Mouse (Mus musculus) cerebellum, postnatal 4 days (tissue): ENCODE data around the gene Plxnc1.

Experiments
- DNase-seq, 2 experiments: peaks; one replicate each; pipeline ENCODE4 v3.0.0; 2022; ENCODE audit warnings: low spot score in 2 of 2, mixed read lengths in 1 of 2

The Plxnc1 gene

DNA sequence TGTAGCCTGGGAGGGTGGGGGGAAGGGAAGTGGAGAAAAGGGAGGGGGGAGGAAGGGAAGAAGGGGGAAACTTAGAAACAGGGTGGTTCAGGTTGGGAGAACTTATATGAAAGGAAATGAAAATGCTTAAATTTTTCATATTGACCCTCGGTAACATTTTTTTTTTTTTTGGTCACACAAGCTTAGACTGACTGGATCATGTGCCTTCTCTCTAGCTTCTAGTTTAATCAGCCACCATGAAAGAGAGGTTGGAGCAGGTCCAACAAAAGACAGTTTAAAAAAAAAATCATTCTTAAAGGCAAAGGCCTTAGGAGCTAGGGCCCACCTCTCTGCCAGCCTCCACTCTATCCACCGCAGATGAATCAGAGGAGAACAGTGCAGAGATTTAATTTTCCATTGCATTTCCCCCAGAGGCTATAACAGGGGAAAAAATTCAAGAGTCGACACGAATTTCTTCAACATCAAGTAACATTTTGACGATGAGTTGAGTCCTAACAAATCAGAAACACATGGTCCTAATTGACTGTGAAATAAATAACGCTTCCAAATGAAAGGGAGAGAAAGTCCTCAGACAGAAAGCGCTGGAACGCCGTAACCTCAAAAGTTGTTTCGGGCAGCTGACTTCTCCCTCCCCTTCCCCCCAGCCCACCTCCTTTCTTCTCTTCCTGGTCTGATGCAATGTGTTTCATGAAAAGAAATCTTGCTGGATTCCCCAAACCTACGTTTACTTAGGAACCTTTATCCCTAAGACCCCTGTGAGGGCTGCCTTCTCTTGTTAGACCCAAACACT lies 120.5 kb downstream of the Plxnc1 start:
- DNase-seq: no peak

DNA sequence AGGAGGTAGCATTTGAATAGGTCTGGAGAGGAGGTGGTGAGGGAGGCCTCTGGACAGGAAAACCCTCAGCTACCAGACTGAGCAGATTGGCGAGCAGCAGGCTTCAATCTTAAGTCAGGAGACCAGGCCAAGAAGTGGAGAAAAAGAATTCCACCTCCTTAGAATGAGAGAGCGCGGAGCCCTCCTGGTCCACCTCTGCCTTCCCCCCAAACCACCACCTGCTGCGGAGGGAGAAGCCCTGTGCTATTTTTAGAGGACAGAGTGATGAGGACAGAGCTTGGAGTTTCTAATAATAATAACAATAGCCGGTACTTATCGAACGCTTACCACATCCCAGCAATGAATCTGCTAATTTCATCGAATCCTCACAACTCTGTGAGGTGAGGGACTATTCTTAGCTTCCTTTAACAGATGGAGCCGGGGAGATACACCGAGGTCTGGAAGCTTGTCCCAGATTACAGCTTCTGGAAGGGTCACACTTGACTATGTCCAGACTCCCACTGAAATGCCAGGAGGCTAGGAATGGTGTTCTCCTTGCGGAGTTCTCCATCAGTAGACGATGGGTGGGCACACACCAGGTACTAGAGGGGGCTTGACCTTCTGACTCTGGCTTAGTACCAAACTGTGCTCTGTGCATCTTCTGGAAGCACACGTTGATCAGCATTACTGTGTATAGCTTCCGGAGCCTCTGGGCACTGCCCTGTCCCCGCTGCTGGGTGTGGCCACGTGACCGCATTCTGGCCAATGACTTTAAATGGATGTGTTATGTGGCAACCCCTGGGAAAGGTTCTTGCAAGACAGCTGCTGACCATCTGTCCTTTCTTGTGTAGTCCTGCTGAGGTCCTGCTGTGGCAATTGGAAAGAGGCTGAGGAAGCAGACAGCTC lies 125.6 kb downstream of the Plxnc1 start:
- no peak for DNase-seq

DNA sequence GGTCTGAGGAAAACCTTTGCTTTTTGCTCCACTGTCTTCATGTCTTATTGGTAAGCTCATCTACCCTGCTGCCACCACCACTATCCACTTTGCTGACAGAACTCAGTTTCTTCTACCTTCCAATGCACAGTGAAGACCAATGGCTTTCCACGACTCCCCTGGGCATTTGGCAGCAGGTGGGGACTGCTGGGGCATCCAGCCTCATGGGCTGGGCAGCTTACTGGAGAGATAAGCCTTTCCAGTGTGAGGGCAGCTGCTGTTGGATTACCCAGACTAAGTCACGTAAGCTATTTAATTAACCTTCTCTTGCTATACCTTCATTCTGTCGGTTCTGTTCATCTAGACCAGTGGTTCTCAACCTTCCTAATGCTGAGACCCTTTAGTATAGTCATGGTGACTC lies 126.5 kb downstream of the Plxnc1 start:
- no peak for DNase-seq

DNA sequence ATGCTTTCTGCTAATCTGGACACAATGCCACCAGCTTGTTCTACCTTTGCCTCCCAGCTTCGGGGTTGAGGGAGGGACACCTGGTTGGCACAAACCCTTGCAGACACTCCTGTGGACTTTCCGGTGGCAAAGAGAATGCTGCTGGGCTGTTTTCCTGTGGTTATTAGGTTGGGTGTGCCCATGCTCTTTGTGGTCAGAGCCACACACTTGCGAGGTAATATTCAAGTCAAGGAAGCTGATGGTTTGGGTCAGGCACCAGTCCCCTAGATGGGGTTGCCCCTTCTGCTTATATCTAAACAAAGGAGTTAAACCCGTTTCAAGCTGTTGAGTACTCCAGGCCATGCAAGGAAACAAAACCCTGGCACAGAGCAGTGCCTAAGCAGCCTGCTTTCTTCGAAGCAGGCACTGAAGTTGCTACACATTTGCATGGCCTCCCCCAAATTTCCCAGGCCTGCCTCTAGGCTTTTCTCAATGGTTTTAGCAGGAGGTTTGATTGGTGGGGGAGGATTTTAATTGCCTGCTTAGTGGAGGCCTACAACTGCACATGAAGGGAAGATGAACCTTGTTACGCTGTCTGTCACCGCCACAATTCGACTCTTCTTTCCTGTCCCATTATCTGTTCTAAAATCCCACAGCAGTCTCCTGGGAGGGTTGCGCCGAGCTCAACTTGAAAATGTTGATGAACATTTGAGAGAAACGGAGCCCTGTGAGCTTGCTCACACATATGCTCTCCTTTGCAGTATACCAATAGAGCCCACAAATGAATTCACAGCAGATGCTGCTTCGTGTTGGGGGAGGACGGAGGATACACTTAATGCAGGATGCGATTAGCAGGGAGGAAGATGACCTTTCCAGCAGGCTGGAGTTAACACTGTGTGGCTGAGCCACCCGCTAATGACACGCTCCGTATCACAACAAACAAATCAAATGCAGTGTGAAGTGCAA lies 132.5 kb downstream of the Plxnc1 start:
- no peak for DNase-seq

DNA sequence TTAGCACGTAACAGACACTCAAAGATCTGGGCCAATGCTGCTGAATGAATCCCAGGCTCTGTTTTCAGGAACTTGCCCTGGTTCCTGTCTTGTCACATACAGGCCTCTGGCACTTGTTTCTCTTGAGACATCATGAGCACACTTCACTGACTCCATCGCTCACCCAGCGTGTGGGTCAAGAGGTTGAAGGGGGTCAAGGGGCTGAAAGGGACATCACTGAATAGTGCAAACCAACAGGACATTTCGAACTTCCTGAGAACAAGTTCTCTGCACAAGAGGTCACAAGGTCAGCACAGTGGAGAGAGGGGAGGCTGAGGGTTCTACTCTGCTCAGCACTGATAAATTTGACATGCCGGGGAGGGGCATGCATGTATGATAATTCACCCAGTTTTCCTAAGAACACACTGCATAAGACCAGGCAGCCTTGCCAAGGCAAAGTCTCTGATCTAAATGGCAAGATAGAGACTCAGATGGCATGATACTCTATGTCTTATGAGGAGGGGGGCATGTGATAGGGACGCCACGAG lies 134.6 kb downstream of the Plxnc1 start:
- no peak for DNase-seq

DNA sequence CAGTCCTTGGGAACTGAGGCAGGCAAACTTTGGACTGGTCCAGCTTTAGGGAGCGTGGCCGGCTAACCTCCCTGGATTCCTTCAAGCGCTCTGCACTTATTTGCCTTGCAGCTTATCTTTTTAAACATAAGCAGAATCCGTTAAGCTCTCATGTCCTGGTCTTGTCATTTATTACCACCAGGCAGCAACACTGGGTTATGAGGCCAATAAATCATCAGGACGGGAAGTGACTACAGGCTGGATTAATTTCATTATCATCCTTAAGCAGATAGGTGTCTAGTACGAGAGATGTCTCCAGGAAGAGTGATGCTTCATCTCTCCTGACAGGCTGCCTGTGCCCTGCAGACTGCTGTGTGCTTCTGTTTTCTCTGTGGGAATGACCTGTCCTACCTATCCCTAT lies 136.4 kb downstream of the Plxnc1 start:
- DNase-seq: no peak

DNA sequence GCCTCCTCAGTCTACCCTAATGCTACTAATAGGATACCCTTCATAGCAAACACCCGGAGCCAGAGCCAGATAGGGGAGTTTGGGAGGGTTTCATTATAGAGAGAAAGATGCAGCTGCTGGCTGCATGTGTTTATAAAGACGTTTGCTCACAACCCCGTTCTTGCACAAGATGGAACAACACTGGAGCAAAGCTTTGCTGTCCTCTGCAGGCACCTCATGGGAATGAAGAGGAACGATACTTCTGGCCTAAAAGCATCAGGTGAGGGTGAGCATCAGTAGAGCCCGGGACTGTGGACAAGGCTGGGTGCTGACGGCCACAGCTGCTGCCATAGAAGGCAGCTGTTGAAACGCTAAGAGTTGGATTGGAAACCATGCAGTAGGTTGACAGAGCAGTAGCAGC lies 137.3 kb downstream of the Plxnc1 start:
- no peak for DNase-seq

DNA sequence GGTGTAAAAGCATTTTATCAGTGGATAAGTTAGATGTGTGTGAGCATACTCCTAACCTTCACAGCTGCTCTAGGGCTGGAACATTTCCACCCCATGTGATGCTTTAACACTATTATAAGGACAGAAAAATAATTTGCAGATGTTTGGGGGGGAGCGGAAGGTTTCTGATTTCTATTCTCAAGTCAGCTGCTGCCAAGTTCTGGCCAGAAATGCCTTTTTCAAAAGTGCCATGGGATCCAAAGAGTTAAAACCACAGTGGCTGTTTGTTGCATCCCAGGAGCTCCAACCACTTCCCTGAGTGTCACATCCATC lies 139.8 kb downstream of the Plxnc1 start:
- DNase-seq: no peak

DNA sequence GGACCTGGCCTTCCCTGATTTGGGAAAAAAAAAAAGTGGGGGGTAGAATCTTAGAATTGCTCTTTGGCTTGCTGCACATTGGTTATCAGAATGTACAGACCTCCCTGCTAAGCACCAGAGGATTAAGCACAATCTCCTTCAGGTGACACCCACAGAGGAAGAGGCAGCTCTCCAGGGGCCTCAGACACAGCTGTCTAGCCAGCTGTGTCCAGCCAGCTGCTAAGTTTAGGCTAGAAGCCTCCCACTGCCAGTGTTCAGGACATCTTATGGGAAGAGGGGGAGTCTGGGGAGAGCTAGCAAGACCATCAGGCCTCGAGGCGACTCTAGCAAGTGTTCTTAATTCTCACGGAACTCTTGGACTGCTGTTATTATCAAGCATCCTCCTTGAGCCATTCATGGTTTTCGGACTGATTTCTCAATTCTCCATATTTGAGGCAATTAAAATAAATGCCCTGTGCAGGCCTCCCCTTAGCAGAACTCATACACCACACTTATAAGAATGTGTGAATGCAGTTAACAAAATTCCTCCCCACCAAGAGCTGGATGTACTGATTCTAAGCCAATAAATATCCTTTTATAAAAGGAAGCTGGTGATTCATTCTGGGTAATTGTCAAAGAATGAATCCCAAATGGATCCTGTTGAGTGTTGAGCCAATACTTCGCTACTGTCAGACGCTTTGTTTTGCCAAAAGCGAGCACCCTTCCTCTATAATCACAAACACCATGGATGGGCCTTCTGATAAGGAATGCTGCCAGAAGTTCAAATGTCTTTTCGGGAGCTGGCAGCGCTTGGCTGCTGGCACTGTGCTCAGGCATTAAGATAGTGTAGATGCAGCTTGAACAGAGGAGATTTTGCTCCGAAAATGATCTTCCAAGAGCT lies 140.4 kb downstream of the Plxnc1 start:
- DNase-seq: no peak

DNA sequence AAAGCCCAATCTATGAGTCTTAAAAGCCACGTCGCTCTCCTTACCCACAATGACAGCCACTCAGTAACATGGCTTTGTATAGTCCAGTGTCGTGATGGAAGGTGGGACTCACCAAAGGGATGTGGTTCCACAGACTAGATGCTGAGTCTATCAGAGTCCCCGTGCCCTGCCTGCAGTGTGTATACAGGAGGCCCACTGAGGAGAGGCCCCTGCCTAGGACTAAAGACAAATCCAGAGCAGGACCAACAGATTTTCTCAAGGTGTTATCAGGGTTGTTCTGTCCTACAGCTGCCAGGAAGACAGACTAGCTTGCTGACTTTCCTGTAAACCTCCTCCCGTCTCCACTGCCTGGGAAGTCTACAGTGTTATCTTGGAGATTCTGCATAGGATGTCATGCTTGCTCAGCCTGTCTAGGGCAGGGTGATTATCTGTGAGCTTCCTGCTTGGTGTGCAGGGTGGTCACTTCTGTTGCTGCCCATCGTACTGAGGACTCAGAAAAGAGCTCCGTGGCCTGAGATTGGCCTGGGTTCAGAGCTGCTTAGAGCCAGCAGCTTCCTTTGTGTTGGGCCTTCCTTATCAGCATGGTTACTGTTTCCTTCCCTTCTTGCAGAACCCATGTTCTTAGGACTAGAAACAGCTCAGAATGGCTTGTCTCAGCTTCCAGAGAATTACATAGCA lies 143.8 kb downstream of the Plxnc1 start:
- DNase-seq: no peak

DNA sequence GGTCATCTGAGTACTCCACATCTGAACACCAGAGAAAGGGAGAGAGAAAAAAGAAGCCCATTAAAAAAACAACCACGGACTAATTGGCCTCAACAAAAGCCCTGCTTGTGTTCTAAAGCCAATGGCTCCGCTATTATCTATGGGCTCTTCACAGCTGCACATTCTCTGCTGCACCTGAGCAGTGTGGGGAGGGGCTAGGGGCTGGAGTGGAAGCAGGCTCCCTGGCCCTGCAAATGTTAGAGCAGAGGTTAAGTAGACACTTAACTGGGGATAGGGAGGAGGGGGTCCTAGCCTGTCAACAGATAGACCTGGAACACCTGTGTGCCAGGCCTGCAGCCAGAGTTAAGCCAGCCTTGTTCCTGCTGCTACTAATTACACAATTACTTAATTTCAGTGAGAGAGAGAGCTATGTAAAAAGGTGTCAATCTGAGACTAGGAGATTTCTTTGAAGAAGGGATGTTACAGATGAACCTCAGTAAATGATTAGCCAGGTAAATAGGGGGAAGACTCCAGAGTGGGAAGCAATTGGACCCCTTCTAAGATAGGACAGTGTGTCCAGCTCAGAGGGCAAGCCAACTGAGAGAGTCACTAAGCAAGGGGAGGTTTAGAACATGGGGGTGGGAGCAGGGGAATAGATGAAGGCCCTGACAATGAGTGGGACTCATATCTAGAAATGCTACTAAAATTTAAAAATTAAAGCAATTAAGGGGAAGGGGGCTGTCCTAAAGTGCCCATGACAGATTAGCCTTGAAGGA lies 145.0 kb downstream of the Plxnc1 start:
- no peak for DNase-seq

DNA sequence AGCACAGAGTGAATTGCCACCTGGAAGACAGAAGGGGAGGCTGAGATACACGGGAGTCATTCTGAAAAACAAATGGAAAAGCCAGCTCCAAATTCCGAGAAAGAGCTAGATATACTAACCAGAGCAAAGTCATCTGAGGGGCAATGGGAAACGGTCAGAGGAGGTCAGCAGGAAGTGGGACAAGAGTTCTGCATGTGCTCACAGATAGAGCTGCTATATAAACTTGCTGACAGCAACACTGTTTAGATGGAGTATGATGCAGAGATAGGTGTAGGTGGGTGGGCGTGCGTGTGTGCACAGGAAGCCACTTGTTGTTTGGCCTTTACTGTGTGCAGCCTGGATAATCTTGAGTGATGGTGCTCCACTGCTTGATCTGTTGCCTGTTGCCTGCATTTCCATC lies 146.5 kb downstream of the Plxnc1 start:
- DNase-seq: no peak

DNA sequence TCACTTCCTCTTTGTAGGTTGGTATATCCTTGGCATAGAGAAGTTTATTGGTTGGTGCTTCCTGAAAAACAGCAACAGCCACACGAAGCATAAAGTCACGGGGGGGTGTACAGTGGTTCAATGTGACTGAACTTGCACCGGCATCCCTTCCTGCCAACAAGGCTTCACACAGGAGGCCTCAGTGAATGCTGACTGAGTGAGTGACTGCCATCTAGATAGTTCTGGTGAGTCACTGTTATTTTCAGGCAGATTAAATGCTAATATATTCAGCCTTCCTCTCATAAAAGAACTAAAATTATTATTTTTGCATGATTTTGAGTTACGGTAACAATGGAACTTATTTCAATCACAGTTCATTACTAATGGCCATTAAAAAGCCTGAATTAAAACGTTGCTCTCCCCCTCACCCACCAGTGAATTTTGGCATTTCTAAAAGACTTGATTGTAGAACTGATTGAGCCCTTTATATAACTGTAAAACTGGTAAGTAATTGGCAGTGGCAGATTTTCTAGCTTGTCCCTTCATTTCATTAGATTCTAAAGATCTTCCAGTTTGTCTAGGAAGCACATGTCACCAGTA lies 149.9 kb downstream of the Plxnc1 start:
- no peak for DNase-seq

DNA sequence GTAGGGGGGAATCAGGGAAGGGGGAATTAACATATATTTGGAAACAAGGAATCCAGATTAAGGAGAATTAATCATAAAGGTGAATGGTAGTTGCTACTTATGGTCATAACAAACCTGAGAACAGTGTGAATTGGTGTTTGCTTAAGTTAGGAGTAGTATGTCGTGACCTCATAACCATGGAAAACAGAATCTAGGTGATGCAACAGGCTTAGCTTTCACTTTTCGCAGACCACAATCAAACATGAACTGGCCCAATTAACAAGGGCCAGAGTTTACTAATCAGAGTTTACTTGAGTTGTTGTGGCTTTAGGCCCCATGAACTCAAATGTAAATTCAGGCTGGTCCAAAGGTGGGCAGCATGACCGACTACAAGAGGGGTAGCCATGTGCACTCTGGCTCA lies 150.7 kb downstream of the Plxnc1 start:
- DNase-seq: no peak

DNA sequence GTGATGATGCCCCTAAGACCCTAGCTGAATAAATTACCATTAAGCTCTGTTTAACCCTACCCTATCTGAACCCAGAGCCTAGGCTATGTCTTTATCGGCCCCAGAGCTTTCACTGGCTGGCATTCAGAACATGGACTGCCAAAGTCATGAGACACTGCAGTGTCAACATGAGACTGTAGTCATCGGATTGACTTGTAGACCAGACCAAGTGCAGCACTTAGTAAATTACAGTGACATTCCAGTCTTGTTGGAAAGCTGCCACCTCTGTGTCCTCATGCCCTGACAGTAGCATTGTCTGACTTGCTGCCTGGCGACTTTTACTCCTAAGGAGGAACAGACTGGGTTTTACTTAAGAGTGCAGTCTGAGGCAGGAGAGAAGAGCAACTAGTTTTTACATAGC lies 155.4 kb downstream of the Plxnc1 start:
- no peak for DNase-seq

DNA sequence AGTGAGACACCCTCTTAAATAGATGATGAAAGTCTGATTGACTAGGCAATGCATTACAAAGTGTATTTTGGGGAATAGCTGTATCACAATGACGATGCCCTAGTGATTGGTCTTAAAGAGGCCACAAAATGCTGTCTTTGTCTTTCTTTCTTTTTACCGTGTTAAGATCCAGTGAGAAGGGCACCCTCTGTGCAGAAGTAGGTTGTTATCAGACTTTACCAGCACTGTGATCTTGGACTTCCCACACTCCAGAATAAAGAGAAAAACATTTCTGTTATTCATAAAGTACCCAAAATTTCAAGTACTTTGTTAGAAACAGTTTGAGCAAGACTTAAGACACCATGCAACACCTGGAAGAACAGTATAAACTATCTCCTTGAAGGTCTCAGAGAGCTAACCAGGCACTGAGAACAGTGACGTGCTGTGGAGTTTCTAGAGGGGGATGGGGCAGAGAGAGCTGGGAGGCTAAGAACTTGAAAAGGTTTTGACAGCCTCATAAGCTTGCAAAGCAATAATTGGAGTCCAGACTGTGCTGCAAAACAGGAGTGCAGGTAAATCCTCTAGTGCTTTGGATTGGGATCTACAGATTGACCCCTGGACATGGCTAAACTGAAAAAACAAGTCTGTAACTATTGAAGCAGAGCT lies 163.9 kb downstream of the Plxnc1 start:
- DNase-seq: no peak

DNA sequence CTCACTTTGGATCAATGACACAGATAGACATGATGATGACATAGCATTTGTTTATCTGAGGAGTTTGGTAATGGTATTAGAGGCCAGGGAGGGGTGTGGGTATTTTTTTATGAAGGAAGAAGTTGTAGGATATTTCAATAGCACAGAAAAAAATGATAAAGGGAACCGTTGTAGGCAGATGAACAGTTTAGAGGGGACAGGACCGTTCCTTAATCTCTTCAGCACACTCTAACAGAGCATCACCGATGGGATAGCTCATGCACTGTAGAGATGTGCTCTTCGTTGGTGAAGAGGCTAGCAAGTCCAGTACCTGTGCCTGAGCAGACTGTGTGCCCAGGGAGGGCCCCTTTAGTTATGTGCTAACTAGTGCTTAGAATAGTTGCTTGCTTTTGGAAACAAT lies 165.3 kb downstream of the Plxnc1 start:
- no peak for DNase-seq

DNA sequence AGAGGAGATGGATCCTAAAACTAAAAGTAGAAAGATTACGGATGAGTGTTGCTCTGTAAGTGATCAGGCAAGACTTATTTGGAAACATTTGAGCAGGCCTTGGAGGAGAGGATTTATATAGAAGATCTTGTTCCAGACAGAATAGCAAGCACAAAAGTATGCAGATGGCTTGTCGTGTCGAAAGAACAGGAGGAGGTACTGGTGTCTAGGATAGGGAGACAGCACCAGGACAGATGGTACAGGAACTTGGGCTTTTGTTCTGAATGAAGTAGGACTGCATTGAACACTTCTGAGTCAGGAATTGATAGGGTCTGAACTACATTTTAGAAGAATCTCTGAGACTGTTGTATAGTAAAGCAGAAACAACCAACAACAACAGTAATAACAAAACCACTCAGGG lies 167.1 kb downstream of the Plxnc1 start:
- DNase-seq: no peak

DNA sequence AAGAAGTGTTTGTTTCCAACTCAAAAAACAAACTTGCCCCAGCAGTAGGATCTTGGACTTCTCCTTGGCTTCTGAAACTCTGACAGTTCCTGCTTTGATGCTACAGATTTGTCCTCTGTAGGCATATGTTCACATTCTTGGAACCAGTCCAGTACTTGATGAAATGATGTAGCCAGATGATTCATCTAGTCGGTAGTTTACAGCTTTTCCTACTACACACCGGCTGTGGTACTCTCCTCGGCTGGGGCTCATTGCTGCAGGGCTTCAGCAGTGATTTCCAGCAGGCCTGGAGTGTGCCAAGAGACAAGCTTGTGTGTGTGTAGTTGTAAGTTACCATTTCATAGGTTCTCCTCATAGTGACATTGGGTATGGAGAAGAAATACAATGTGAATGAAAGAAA lies 173.1 kb downstream of the Plxnc1 start:
- DNase-seq: no peak
